Mouse (Mus musculus): ENCODE measurements around the gene Atp6v1g3. TPM values are rescaled to one million over a fixed set of nuclear protein-coding genes. Genes with fewer than 3 reads are reported as not detected.

Atp6v1g3 gene
- total and polyA plus RNA-seq, 3 experiments: not detected

GRCm38 (mm10) chr1:138275859-138276258 lies 2.3 kb downstream of the Atp6v1g3 start:
- 47% methylated on average over 5 of the region's 5 CpGs for WGBS
- no peaks in the 10 kb centered on the region; the same call in 1 of the 2 replicates for H3K27me3 ChIP-seq (ENCODE audit: control insufficient read depth, insufficient read depth, low read length)
- peak in 1 of 2 experiments; percentile 21 for DNase-seq
- no peaks in the 10 kb centered on the region for H3K79me2 ChIP-seq (replicated peaks; ENCODE audit: control insufficient read depth, insufficient read depth, low read length)
- no peak overlapping the region for H3K27ac ChIP-seq
- H3K4me3 ChIP-seq: no peak overlapping the region
- TF ChIP-seq CTCF (IDR thresholded peaks at IDR 0.05): 0 out of 2 replicates have a peak, but pooled peaks have one; percentile 25
- no peak for TF ChIP-seq POLR2A (IDR thresholded peaks at IDR 0.05; ENCODE audit: insufficient read depth, low read depth, low read length)
- no peak for TF ChIP-seq EP300 (IDR thresholded peaks at IDR 0.05; ENCODE audit: insufficient read depth, low read depth, low read length)
- H3K4me1 ChIP-seq (ENCODE audit: control insufficient read depth, insufficient read depth, low read length): no peaks in the 10 kb centered on the region
- intact Hi-C loops (cut with DNase I): no loop called here
- no peak overlapping the region for H3K9ac ChIP-seq (ENCODE audit: low read depth, low read length)
- H3K36me3 ChIP-seq (ENCODE audit: control insufficient read depth, insufficient read depth, low read length): no peaks in the 10 kb centered on the region

- no peak overlapping the region for H3K4me3 ChIP-seq
- H3K27ac ChIP-seq: no peak overlapping the region
- WGBS: 76% methylated on average over 6 of the region's 6 CpGs
- H3K4me1 ChIP-seq (ENCODE audit: control insufficient read depth, insufficient read depth, low read length): no peaks in the 10 kb centered on the region
- no peaks in the 10 kb centered on the region for H3K27me3 ChIP-seq (ENCODE audit: control insufficient read depth, insufficient read depth, low read length)
- DNase-seq: no peak
- H3K36me3 ChIP-seq (ENCODE audit: control insufficient read depth, insufficient read depth, low read length): no peaks in the 10 kb centered on the region
- TF ChIP-seq POLR2A (IDR thresholded peaks at IDR 0.05; ENCODE audit: insufficient read depth, low read depth, low read length) (no peak), EP300 (IDR thresholded peaks at IDR 0.05; ENCODE audit: insufficient read depth, low read depth, low read length) (no peak), CTCF (IDR thresholded peaks at IDR 0.05) (no peak)
- intact Hi-C loops (cut with DNase I): no loop called here
- no peaks in the 10 kb centered on the region for H3K79me2 ChIP-seq (replicated peaks; ENCODE audit: control insufficient read depth, insufficient read depth, low read length)
- no peak overlapping the region for H3K9ac ChIP-seq (ENCODE audit: low read depth, low read length)
Measured at GRCm38 (mm10) chr1:138281139-138281538, 7.6 kb downstream of the Atp6v1g3 start.

DNA sequence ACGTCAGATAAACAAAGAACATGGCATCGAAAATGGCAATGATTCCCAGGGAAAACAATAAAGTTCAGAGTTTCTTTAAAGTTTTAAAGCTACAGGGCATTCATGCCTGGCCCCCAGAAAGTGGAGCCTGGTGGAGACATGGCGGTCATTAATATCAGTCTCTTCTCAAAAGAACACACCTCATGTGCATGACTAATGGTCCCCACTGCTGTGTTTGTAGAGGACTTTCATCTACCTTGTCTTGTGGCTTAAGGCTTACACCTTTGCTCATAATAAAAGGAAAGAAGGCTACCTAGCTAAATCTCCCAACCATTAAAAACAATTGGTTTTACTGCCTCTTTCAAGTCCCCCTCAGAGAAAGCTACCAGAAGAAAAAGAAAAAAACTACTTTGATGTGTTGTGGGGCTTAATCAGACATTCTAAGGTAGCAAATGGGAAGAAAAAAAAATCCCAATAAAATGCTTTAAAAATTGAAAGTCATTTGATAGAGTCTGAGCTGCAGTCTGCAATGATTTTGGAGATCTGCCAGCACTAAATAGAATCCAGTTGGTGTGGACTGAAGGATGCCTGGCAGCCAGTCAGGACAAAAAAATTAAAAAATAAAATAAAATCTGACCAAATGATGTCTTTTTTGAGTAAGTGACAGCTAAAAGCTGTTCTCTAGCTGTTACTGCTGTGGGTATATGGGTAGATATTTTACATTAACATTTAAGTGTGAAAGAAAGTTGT lies 9.0 kb downstream of the Atp6v1g3 start:
- H3K27me3 ChIP-seq (ENCODE audit: control insufficient read depth, insufficient read depth, low read length): no peaks in the 10 kb centered on the region
- no peak overlapping the region for H3K9ac ChIP-seq (ENCODE audit: low read depth, low read length)
- no peaks in the 10 kb centered on the region for H3K36me3 ChIP-seq (ENCODE audit: control insufficient read depth, insufficient read depth, low read length)
- no peak overlapping the region for H3K4me3 ChIP-seq
- H3K79me2 ChIP-seq (replicated peaks; ENCODE audit: control insufficient read depth, insufficient read depth, low read length): no peaks in the 10 kb centered on the region
- H3K27ac ChIP-seq: no peak overlapping the region
- WGBS: 90% methylated on average over 3 of the region's 3 CpGs
- intact Hi-C loops (cut with DNase I): no loop called here
- no peaks in the 10 kb centered on the region for H3K4me1 ChIP-seq (ENCODE audit: control insufficient read depth, insufficient read depth, low read length)
- TF ChIP-seq CTCF (IDR thresholded peaks at IDR 0.05) (no peak), POLR2A (IDR thresholded peaks at IDR 0.05; ENCODE audit: insufficient read depth, low read depth, low read length) (no peak), EP300 (IDR thresholded peaks at IDR 0.05; ENCODE audit: insufficient read depth, low read depth, low read length) (no peak)
- DNase-seq: no peak

GRCm38 (mm10) chr1:138287665-138288064 lies 14.1 kb downstream of the Atp6v1g3 start:
- Histone ChIP-seq H3K9ac (ENCODE audit: low read depth, low read length) (no peak overlapping the region), H3K27ac (no peak overlapping the region), H3K27me3 (ENCODE audit: control insufficient read depth, insufficient read depth, low read length) (no peaks in the 10 kb centered on the region), H3K4me1 (ENCODE audit: control insufficient read depth, insufficient read depth, low read length) (no peaks in the 10 kb centered on the region), H3K79me2 (replicated peaks; ENCODE audit: control insufficient read depth, insufficient read depth, low read length) (no peaks in the 10 kb centered on the region), H3K4me3 (no peak overlapping the region), H3K36me3 (ENCODE audit: control insufficient read depth, insufficient read depth, low read length) (no peaks in the 10 kb centered on the region)
- WGBS: 94% methylated on average over 4 of the region's 4 CpGs
- DNase-seq: no peak
- TF ChIP-seq POLR2A (IDR thresholded peaks at IDR 0.05; ENCODE audit: insufficient read depth, low read depth, low read length) (no peak), CTCF (IDR thresholded peaks at IDR 0.05) (no peak), EP300 (IDR thresholded peaks at IDR 0.05; ENCODE audit: insufficient read depth, low read depth, low read length) (no peak)
- intact Hi-C loops (cut with DNase I): no loop called here

DNA sequence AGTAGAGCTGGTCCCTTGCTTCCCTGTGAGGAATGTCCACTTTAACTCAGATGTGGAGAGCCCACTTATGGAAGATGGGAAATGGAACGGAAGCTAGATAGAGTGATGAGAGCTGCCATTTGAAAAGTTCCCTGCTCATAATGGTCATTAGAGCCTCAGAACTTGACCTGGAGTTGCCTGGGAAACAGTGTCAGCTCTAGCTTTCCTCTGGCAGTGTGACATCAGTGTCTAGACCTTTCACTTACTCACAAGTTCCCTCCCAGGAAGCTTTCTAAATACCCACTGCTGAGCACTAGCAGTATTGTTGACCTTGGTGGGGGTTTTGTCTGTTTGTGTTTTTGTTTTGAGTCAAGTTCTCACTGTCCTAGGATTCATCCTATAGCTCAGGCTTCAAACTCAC lies 15.2 kb downstream of the Atp6v1g3 start:
- TF ChIP-seq EP300 (IDR thresholded peaks at IDR 0.05; ENCODE audit: insufficient read depth, low read depth, low read length): no peak
- no peak for TF ChIP-seq CTCF (IDR thresholded peaks at IDR 0.05)
- no peak for TF ChIP-seq POLR2A (IDR thresholded peaks at IDR 0.05; ENCODE audit: insufficient read depth, low read depth, low read length)
- Histone ChIP-seq H3K4me3 (no peak overlapping the region), H3K9ac (ENCODE audit: low read depth, low read length) (no peak overlapping the region), H3K79me2 (replicated peaks; ENCODE audit: control insufficient read depth, insufficient read depth, low read length) (no peaks in the 10 kb centered on the region), H3K27me3 (ENCODE audit: control insufficient read depth, insufficient read depth, low read length) (no peaks in the 10 kb centered on the region), H3K36me3 (ENCODE audit: control insufficient read depth, insufficient read depth, low read length) (no peaks in the 10 kb centered on the region), H3K27ac (no peak overlapping the region), H3K4me1 (ENCODE audit: control insufficient read depth, insufficient read depth, low read length) (no peaks in the 10 kb centered on the region)
- 57% methylated on average over 1 of the region's 1 CpGs for WGBS
- DNase-seq: no peak
- intact Hi-C loops (cut with DNase I): no loop called here
